Comparison of ENCODE assay signal across 8 mouse cellular contexts in genomic region chr7:19932133-19932876, GRCm38 (mm10). TPM values are rescaled to one million over a fixed set of nuclear protein-coding genes. Genes with fewer than 3 reads are reported as not detected.
DNase-seq lines count a peak whose midpoint lies in the region; ATAC-seq and TF ChIP-seq lines count a peak whose summit lies in the region.

No protein-coding gene starts in this region.

- DNase-seq in liver, postnatal 0 days, result no peak
- DNase-seq in liver, result no peak
- peak; percentile 66 for DNase-seq in Muller cell, postnatal 12 days (ENCODE audit: inconsistent ontology term)
- DNase-seq in hindbrain, embryonic 14.5 days (ENCODE audit: low spot score), result no peak
- peak; percentile 43 for DNase-seq in retina, embryonic 14.5 days (ENCODE audit: low spot score)
- DNase-seq in right cerebral cortex, postnatal 36 days (ENCODE audit: low spot score in 2 of 2), result no peak
- DNase-seq in gastrocnemius, adult 18-20 months (ENCODE audit: low spot score), result no peak
- DNase-seq in gastrocnemius, postnatal 10 days, result no peak

- no peaks in the 10 kb centered on the region for H3K9me3 ChIP-seq in liver, postnatal 0 days (ENCODE audit: low read length)
- no peaks in the 10 kb centered on the region for H3K9me3 ChIP-seq in hindbrain, embryonic 14.5 days (ENCODE audit: control insufficient read depth, low read length)

- H3K4me1 ChIP-seq in liver, postnatal 0 days (ENCODE audit: insufficient read depth), result peaks cover 14% of the 10 kb centered on the region
- H3K4me1 ChIP-seq in hindbrain, embryonic 14.5 days (replicated peaks; ENCODE audit: control insufficient read depth, insufficient read depth, low read length), result no peaks in the 10 kb centered on the region

- WGBS in liver, postnatal 0 days (ENCODE audit: insufficient replicate concordance), result 10% methylated on average over 13 of the region's 13 CpGs
- 31% methylated on average over 13 of the region's 13 CpGs for WGBS in hindbrain, embryonic 14.5 days

- ATAC-seq in liver, postnatal 0 days, result no peak
- peak; percentile 36; the same call in 1 of the 2 replicates for ATAC-seq in hindbrain, embryonic 14.5 days (ENCODE audit: low FRiP score)

- no peak overlapping the region for H3K4me3 ChIP-seq in liver, postnatal 0 days (ENCODE audit: low read depth, low read length)
- no peak overlapping the region for H3K4me3 ChIP-seq in hindbrain, embryonic 14.5 days (replicated peaks; ENCODE audit: low read length)

- no peaks in the 10 kb centered on the region for H3K27me3 ChIP-seq in liver, postnatal 0 days (ENCODE audit: insufficient read depth, low read length)
- no peaks in the 10 kb centered on the region for H3K27me3 ChIP-seq in hindbrain, embryonic 14.5 days (ENCODE audit: control insufficient read depth, insufficient read depth, low read length)

- H3K9ac ChIP-seq in liver, postnatal 0 days (replicated peaks), result no peak overlapping the region
- H3K9ac ChIP-seq in hindbrain, embryonic 14.5 days, result no peak overlapping the region

- TF ChIP-seq EP300 in liver, postnatal 0 days (IDR thresholded peaks at IDR 0.05; ENCODE audit: low read depth), result no peak

- H3K4me2 ChIP-seq in liver, postnatal 0 days (ENCODE audit: low read depth, low read length), result peak overlapping the region; percentile 52
- peak overlapping the region; percentile 49; the same call in 1 of the 2 replicates for H3K4me2 ChIP-seq in hindbrain, embryonic 14.5 days (replicated peaks)

- TF ChIP-seq CTCF in liver, postnatal 0 days (IDR thresholded peaks at IDR 0.05; ENCODE audit: low read depth), result no peak

- no peak overlapping the region for H3K27ac ChIP-seq in liver, postnatal 0 days (ENCODE audit: low read depth)
- H3K27ac ChIP-seq in hindbrain, embryonic 14.5 days, result no peak overlapping the region

- no peaks in the 10 kb centered on the region for H3K36me3 ChIP-seq in liver, postnatal 0 days (replicated peaks; ENCODE audit: insufficient read depth, low read length)
- H3K36me3 ChIP-seq in hindbrain, embryonic 14.5 days (replicated peaks; ENCODE audit: control insufficient read depth, insufficient read depth), result no peaks in the 10 kb centered on the region

RNA-seq across cellular contexts. Expression of gene Pvr, which starts 11.3 kb away (rescaled TPM):
- polyA plus RNA-seq in liver, postnatal 0 days (2015; fragmentation: Nextera tagmentation; extraction: Ambion mirVana), result 2.2 and 3.0 TPM in 2 replicates
- polyA plus RNA-seq in hindbrain, embryonic 14.5 days (2014; fragmentation: Nextera tagmentation; extraction: Ambion mirVana), result 6.4 and 6.6 TPM in 2 replicates
- 1 to 10 TPM; 4.3 to 7.6 TPM for total RNA-seq in gastrocnemius, adult 18-20 months (2021)
- 10 to 100 TPM; 10.7 to 15.3 TPM for total RNA-seq in gastrocnemius, postnatal 10 days (2021)

RNA-seq across cellular contexts. Expression of gene Igsf23, which starts 18.3 kb away (rescaled TPM):
- polyA plus RNA-seq in liver, postnatal 0 days (2015; fragmentation: Nextera tagmentation; extraction: Ambion mirVana), result 0.69 and 0.89 TPM in 2 replicates
- not detected in 2 replicates for polyA plus RNA-seq in hindbrain, embryonic 14.5 days (2014; fragmentation: Nextera tagmentation; extraction: Ambion mirVana)
- total RNA-seq in gastrocnemius, adult 18-20 months (2021), result not detected
- not detected for total RNA-seq in gastrocnemius, postnatal 10 days (2021)

RNA-seq across cellular contexts. Expression of gene Ceacam20, which starts 32.9 kb away (rescaled TPM):
- not detected in 2 replicates for polyA plus RNA-seq in liver, postnatal 0 days (2015; fragmentation: Nextera tagmentation; extraction: Ambion mirVana)
- not detected in 2 replicates for polyA plus RNA-seq in hindbrain, embryonic 14.5 days (2014; fragmentation: Nextera tagmentation; extraction: Ambion mirVana)
- not detected for total RNA-seq in gastrocnemius, adult 18-20 months (2021)
- not detected for total RNA-seq in gastrocnemius, postnatal 10 days (2021)

RNA-seq across cellular contexts. Expression of gene Ceacam19, which starts 44.5 kb away (rescaled TPM):
- not detected in 2 replicates for polyA plus RNA-seq in liver, postnatal 0 days (2015; fragmentation: Nextera tagmentation; extraction: Ambion mirVana)
- polyA plus RNA-seq in hindbrain, embryonic 14.5 days (2014; fragmentation: Nextera tagmentation; extraction: Ambion mirVana), result not detected in 2 replicates
- total RNA-seq in gastrocnemius, adult 18-20 months (2021), result not detected
- not detected for total RNA-seq in gastrocnemius, postnatal 10 days (2021)

RNA-seq across cellular contexts. Expression of gene Nlrp9b, which starts 59.0 kb away (rescaled TPM):
- polyA plus RNA-seq in liver, postnatal 0 days (2015; fragmentation: Nextera tagmentation; extraction: Ambion mirVana), result not detected in 2 replicates
- not detected in 2 replicates for polyA plus RNA-seq in hindbrain, embryonic 14.5 days (2014; fragmentation: Nextera tagmentation; extraction: Ambion mirVana)
- total RNA-seq in gastrocnemius, adult 18-20 months (2021), result not detected
- total RNA-seq in gastrocnemius, postnatal 10 days (2021), result not detected

Comparison
In these comparisons a context has a peak if more than half of its experiments do, and no peak if none do; other contexts are left out.
1. DNase-seq: peak in Muller cell, postnatal 12 days (single experiment) and retina, embryonic 14.5 days (single experiment); none in liver, postnatal 0 days (single experiment), liver (single experiment), hindbrain, embryonic 14.5 days (single experiment), right cerebral cortex, postnatal 36 days (0 of 2), gastrocnemius, adult 18-20 months (single experiment) and gastrocnemius, postnatal 10 days (single experiment).